Mouse (Mus musculus): ENCODE data around the gene Ubtd2. TPM values are rescaled to one million over a fixed set of nuclear protein-coding genes. Genes with fewer than 3 reads are reported as not detected.

Ubtd2 gene
- total RNA-seq, 2 experiments from 2014 or later: 9.3 to 10.5 TPM

DNA sequence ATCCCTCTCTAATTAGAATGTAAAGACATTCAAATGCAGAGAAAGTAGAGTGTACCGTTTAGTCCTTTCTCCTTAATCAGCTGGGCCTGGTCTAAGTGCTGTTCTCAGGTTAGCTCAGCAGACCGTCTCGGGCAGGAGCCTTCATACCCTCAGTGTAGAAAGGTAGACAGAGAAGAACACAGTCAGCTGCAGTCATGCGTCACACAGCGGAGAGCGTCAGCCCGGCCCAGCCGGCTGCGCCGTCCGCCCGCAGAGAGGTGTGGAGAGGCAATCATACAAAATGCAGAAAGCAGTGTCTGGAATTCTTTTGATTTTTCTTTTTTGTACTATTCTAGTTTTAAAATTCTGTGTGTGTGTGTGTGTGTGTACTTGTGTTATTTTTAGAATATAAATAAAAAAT lies 90.4 kb downstream of the Ubtd2 start:
- no peak for DNase-seq

DNA sequence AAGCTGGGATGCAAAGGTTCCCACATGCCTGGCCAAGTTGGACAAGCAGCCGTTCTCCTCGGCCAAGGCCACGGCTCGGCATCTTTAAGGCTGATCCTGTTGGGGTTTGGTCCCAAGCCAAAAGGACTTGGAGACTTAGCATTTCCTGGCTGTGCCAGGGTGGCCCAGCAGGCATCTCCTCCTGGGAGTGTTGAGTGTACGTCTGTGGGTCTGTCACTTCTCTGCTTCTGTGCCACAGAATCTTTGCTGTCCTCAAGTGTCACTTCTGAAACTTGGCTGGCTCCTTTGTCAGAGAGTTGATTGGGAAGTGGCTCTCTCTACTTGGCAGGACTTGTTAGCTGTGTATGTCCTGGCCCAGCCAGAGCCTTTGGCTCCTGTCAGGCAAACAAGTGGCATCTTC lies 91.3 kb downstream of the Ubtd2 start:
- DNase-seq: peak; percentile 78

DNA sequence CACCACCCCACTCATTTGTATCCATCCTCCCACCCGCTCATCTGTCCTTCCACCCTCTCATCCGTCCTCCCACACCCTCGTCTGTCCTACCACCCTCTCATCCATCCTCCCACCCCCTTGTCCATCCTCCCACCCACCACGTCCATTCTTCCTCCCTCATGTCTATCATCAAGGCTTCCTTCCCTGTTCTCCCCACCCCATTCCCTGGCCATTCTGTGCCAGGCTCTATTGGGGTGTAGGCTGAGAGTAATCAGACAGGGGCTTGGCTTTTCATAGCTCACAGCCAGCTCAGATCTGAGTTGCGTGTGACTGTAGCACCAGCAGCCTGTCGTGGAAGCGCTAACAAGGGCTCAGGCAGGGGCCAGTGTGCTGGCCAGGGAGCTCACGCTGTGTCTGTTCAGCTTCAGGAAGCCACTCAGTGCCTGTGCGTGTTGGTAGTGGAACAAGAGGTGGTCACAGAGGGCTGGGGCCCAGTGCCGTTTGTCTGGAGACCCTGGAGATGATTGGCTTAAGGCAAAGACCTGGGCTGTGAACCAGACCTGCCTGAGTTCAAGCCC lies 92.3 kb downstream of the Ubtd2 start:
- no peak for DNase-seq

DNA sequence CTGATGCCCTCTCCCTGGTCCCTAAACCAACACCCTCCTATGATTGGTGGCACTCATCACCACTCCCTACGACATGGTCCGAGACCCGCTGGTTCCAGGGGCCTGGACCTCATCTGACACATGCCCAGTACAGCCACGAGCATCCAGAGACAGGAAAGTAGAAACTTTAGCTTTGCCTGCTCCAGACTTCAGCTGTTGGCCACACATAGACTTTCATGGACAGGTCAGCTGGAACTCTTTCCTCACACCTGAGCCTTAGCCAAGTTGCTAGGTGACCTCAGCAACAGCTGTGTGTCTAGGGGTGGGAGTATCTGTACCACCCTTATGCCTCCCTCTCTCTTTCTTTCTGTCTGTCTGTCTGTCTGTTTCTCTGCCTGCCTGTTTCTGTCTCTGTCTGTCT lies 93.1 kb downstream of the Ubtd2 start:
- no peak for DNase-seq

DNA sequence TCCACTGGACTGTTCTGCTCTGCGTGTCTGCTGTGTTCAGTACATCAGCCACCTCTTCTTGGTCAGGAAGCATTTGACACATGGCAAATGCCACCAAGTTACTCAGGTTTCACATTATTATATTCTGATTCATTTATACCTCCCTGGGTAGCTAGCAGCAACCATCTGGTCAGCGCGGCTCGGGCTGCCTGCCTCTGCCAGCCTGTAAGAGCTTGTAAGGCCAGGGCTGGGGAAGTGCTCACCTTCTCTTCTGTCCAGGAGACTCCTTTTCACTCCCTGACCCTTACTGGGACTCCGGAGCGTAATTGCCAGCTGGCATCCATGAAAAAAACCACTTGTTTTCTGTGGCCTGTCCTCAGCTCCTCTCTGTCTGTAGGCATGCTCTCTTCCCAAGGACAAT lies 94.1 kb downstream of the Ubtd2 start:
- no peak for DNase-seq

DNA sequence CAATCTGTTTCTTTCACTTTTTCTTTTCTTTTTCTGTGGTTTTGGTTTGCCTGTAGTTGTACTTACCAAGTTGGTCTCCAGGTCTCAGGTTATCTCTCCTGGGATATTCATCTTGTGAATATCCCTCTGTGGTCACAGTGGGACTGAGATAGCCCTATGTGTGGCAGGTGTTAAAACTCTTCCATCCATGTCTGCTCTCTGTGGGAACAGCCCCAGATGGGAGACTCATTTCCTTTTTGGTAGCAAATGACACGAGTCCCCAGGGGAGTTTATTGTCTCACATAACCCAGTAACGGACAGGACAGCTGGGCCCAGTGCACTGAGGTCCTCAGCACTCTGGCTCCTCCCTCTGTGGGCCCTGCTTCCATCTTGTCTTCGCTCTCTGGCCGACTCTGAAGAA lies 94.9 kb downstream of the Ubtd2 start:
- peak; percentile 62 for DNase-seq

DNA sequence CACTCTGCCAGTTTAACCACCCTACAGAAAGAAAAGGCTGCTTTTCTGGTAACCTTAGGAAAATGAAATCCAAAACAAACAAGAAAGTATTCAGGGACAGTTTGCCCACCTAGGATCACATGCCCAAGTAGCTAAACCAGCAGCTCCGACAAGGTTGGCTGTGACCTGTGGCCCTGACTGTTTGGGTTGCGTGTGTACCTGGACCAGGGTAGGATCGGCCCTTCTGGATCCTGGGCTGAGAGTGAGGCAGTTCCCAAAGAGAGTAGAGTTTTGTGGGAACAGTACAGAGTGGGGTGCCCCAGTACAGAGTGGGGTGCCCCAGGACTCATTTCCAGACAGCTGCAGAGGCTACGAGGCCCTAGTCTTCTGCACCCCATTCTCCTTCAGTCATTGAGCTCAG lies 95.9 kb downstream of the Ubtd2 start:
- no peak for DNase-seq

DNA sequence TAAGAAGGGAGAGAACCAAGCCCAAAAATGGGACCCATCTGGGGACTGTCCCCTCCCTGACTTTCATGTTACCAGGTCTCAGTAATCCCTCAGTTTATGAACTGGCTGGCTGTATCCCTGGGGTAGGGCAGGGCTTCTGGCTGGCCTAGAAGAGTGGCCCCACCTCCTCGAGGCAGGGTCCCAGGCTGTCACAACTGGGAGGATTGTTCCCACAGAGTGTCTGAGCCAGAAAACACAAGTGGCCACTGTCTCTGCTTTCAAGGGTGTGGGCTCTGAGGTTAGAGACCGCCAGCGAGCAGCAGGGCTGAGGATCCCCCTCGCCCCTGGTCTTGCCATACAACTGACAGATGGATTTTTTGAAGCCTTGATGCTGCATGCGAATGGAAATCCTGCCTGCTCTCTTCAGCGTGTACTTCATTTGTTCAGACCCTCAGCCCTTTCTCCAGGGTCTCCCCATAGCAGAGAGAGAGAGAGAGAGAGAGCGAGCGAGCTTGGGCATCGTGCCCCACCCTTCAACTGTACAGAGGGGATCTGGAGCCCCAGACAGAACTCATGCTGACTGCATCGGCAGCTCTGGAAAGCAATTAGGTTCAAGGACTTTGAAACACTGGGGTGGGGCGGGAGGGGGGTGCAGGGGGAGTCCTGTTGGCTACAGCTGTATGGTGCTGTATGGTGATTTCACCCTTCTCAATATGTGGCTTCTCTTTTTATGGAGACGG lies 96.6 kb downstream of the Ubtd2 start:
- no peak for DNase-seq

DNA sequence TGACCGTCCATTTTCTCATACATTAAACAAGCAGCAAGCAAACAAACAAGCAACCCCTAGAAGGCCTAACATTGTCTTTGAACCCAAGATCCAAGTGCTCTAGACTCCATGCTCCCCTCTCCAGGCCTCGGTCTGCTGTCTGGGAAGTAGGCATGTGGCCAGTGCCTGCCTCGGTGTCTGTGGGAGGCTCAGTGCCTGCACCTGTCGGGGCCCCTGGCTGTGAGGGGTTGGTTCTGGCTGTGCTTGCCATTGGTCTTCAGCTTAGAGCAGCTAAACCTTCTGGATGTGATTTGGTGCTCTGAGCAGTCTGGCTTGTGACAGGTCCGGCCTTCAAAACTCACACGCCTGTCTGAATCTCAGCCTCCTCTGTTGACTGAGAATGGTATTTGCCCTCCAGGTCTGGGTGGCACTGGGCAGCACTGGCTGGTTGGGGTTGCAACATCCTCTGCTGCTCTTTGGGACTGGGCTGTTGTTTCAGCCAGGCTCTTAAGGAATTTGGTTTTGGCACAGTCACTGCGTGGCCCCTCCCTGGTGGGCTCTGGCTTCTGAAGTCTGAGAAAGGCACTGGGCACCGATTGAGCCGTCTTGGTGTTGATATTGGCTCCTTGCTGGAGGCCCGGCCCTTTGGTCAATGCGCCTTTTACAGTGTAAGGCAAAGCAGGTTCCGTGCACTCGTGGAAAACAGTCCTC lies 97.4 kb downstream of the Ubtd2 start:
- DNase-seq: no peak

DNA sequence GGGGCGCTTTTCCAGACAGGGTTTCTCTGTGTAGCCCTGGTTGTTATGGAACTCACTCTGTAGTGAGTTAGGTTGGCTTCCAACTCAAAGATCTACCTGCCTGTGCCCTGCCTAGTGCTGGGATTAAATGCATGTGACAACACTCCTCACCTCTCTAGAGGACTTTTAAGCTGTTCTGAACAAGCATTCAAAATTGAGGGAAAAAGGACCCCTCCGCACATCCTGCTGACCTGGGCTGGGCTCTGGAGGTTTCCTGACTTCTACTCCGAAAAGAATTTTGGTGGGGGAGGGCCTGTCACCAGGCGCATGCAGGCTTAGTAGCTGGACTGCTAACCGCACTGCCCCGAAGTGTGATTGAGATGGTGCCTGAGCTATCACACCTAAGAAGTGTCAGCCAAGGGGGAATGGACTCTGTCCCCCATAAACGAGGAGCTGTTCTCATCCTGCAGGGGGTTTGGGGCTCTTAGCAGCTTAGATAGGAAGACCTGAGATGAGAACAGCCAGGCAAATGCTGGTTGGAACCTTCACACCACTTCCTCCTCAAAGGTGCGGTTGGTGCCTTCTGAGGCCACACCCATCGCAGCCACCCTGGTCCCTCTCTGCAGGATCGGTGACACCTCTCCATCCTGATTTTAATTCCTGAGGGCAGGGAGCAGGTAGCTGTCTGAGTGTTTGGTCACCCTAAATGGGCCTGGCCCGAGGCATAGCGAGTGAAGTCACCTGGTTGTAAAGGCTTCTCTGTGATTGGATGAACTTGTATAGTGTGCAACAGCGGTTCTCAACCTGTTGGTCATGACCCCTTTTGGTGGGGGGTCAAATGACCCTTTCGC lies 98.4 kb downstream of the Ubtd2 start:
- no peak for DNase-seq

DNA sequence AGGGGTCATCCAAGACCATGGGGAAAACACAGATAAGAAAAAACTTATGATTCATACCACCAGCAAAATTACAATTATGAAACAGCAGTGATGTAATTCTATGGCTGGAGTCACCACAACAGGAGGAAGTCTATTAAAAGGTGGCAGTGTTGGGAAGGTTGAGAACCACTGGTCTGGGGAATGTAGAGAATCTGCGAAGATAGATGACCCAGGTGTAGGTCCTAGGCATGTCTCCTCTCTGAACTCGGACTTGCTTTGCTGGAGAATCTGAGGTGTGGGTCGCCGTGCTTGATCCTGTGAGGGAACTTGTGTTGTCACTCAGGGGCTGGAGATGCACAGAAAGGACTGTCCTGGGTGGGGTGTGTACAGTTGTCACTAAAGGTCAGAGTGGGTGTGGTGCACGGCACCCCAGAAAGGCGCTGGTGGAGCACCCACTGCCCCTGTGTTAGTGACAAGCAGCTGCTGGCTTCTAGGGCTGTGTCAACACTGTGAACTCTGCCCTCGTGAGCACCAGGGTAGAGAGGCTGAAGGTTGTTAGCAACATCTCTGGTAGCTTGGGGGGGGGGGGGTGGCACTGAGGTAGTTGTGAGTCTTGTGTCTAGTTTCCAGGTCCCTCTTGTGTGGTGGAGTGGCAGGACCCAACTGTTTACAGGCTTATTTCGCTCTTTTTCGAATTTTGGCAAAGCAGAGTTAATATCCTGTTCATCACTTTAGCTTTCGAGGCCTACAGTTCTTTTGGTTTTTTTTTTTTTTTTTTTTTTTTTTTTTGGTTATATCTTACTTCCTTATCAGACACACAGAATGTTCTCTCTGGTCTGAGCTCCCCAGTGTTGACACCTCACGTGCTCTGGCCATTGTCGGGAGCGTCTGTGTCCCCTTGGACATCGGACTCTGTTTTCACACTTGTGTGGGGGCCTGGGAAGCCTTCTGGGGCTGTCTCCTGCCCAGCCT lies 99.2 kb downstream of the Ubtd2 start:
- DNase-seq: no peak

DNA sequence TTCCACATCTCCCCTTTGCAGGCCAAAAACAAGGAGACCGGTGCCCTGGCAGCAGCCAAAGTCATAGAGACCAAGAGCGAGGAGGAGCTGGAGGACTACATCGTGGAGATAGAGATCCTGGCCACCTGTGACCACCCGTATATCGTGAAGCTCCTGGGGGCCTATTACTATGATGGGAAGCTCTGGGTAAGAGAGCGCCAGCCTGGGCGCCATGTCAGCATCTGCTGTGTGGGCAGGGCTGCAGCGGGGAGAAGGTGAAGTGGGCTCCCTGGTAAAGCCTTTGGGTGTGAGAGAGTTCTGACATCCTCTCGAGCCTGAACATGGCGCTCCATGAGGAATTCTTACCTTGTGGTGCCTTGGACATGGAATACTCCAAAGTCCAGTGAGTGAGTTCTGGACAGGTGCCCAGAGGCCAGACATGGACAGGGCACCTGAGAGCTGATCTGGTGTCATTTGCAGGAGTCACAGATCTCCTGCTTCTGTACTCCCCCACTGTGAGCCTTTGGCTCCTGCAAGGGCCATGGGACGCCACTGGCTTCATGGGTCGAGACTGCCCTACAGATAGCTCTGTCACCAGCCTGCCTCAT lies 100.0 kb downstream of the Ubtd2 start:
- no peak for DNase-seq

DNA sequence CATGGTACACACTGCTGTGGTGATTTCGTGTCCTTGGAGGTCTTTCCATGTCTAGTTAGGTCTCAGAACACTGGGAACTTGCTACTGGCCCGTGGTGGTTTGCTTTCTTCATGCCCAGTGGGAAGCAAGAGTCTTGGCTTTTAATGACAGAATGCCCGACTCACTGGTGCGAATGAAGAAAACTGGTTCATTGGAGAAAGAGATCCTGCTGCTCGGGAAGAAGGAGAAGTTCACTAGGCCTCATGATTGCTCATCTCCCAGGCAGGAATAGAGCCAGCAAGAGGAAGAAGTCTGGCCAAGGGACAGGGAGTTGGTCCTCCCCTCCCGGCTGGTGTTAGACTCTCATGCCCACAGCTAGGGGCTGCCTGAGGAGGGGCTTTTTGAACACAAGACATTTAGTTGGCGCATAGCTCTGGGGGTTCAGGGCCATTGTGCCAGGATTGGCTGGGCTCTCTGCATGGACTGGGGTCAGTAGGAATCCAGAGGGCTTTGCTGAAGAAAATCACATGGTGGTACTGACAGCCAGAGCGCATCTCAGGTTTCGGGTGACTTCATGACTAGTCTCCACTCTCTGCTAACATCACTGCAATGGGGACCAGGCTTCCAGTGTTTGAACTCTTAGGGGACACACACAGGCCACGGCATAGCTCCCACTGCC lies 101.3 kb downstream of the Ubtd2 start:
- peak; percentile 39 for DNase-seq

DNA sequence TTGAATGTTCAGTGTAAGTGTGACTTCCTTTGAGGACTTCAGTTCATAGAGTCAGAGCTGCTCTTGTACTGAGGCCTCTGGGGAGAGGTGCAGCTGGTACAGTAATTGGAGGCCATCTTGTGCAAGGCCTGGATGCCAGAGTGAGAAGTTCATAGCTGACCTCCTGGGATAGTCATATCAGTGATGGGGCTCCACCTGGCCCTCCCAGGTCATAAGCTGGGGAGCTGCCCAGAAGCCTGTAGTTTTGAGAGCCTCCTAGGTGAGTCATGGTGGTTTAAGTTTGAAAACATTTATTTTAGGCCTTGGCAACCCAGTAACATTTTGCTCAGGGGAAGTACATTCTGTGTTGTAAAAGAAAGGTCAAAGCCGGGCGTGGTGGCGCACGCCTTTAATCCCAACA lies 102.9 kb downstream of the Ubtd2 start:
- DNase-seq: no peak

DNA sequence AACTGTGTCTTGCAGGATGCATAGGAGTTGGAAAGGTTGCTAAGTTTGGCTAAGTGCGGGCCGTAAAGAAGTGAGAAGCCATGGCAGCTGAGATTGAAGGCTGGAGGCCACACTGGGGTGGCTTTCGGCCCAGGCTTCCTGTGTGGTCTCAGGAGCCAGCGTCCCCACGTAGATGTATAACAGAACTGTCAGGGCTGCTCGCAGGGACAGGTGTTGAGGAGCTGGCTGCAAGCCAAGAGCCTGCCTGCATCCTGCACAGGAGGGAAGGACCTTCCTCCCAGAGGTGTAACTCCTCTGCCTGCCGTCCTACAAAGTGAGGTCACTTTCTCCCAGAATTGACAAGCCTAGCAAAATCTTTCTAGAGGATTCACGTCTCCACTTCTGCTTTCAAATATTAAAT lies 103.5 kb downstream of the Ubtd2 start:
- no peak for DNase-seq

DNA sequence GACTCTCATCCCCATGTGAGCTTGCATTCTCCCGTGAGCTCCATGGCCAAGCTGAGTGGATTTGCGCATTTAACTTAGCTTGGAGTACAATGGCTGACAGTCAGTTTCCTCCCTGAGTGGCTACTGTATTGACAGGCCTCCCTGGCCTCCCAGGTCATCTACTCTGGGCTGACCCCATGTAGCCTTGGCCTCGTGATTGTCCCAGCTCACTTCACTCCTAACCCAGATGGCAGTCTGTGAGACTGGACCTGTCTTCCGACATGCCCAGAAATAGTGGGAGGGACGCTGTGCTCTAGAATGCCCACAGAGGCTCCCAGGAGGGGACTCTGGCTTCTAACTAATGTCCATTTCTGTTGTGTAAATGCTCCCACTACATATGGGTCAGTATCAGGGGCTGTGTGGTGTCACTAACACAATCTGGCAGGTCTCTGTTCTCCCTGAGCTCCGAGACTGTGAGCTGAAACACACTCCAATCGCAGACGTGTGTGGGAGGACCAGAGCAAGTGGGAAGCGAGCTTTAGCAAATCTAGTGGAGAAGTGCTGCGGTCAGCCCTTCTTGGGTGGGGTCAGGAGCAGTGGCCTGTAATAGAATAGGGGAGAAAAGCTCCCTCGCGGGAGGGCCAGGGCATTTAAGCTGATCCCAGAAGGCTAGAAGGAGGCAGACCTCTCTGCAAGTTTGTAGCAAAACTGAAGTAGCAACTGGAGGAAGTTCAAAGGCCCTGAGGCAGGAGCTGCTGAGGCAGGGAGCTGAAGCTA lies 105.0 kb downstream of the Ubtd2 start:
- DNase-seq: no peak

DNA sequence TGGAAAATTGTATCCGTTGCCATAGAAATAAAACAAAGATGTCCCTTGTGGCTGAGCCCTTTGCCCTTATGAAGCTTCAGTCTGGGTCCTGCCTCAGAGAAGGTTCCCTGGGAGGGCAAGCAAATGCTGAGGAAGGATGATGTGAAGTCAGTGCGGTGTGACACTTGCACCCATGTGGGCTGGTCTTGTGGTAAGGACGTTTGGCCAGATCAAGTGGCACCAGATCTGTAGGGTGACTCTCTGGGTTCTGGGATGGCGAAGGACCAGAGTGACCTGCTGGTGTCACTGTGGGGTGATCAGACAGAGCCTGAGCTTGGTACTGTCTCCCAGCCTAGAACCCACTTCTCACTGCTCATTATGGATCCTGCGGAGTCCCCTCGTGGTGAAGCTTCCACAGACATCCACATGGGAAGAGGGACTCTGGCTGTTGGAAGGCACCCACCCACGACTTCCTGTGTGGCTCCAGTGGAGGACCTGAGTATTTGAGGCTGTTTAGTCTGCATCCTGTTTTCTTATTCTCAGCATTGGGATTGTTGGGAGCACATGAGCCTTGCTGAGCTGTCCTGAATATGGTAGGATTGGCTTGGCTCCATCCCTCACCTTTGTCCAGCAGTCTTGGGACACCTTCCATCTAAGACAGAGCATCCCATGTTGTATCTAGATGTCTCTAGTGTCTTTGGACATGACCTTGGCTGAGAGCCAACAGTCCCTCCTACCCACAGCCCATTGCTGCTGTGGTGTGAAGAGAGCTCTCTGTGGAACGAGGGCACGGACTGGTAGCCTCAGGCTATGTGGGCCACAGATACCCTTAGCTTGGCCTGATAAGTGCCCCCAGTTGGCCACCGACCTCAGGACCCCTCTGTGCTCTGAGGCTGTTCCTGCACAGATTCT lies 106.5 kb downstream of the Ubtd2 start:
- DNase-seq: no peak

DNA sequence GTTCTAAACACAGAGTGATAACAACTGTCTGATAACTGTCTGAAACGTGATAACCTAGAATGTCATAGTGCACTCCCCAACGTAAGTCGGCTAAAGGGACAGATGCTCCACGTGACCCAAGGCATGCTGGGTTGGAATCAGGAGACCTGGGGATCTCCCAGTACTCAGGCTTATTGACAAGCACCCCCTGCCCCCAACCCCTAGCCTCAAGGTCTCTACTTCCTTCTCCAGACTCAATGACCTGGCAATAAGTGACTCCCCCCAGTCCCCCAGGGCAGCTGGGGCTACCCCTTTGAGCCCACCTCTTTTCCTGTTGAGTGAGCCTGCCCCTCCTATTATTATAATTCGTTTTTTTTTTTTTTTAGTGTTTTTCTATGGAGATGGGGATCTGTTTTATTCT lies 107.5 kb downstream of the Ubtd2 start:
- no peak for DNase-seq

DNA sequence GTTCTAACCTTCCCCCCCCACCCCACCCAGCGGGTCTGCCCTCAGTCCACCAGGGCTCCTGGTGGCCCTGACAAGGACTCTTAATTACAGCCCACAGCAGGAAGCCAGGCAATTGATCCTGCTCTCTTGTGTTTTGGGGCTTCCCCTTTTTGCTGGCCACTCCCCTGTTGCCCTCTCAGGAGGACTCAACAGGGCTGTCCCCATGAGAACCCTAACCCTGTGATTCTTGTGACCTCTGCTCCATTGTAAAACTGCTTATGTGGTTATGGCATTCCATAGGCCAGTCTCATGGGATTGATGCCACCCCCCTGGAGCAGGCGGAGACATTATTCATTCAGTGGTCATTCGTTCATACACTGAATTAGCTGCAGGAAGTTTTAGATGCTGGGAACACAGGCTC lies 108.5 kb downstream of the Ubtd2 start:
- no peak for DNase-seq

Data from gastrocnemius, postnatal 25 days (tissue).